Mouse (Mus musculus) Patski (cell line): ENCODE data around the gene Arap1. TPM values are rescaled to one million over a fixed set of nuclear protein-coding genes. Genes with fewer than 3 reads are reported as not detected.
A peak's percentile ranks its signal among the peaks of the same experiment; 100 is the strongest.

ENCODE experiments used
- ATAC-seq: fragments of 100-300 bp; one replicate; pipeline ENCODE4 v1.8.0; 2021
- CTCF ChIA-PET: fragments of 350-600 bp; sonication (Branson Sonifier 250); formaldehyde crosslinking; loops from one replicate; lab custom pipeline; 2022; ENCODE audit warnings: inconsistent platforms; lab: Charles Lee
- POLR2A ChIA-PET: fragments of 350-600 bp; sonication (Branson Sonifier 250); formaldehyde crosslinking; loops from one replicate; lab custom pipeline; 2022; ENCODE audit warnings: antibody characterized with exemption, inconsistent platforms; lab: Charles Lee
- DNase-seq: peaks from one replicate; pipeline ENCODE4 v3.0.0-alpha.2; 2011; ENCODE audit warnings: low read depth, low spot score
- H3K27me3 ChIP-seq: fragments of 371-371 bp; one replicate; pipeline ENCODE4 v1.5.1; 2021
- CTCF ChIP-seq: fragments of 100-300 bp; IDR thresholded peaks from one replicate; pipeline ENCODE4 v1.5.1; 2021
- in situ Hi-C: fragments of 300-500 bp; cut with MboI; formaldehyde crosslinking; loops from 3 replicates; pipeline ENCODE4 v1.11.1; 2018; ENCODE audit warnings: low pct_unique_long_range_greater_than_20kb, mixed read lengths
- polyA plus RNA-seq: library from polyadenylated mRNA; unstranded; gene quantifications from one replicate; pipeline ENCODE4 v1.2.3, GENCODE M21; 2021

Arap1 gene
- polyA plus RNA-seq, 1 experiment from 2014 or later = 31.1 TPM

DNA sequence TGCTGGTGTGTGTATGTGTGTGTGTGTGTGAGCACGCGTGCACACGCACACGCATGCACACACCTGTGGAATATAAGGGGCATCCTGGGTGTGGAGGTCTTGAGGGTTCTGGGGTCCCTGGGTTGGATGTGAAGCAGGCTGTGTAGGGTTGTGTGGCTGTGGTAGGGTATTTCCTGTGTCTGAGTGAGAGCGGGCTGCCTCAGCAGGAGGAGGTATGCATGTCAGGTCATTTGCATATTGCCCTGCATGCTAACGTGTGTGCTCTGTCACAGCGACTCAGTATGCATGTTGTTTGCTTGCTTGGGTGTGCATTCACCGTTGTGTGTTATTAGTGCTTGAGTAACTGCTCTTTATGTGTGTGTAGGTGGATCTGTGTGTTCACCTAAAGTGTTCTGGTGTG is 74.8 kb downstream of the Arap1 start:
- TF ChIP-seq CTCF = no peak
- ChIA-PET POLR2A (no interaction called here), CTCF (no interaction called here)
- ATAC-seq (no peak), DNase-seq (no peak)
- in situ Hi-C loops = no loop called here
- peaks cover 9% of the 10 kb centered on the region for H3K27me3 ChIP-seq

DNA sequence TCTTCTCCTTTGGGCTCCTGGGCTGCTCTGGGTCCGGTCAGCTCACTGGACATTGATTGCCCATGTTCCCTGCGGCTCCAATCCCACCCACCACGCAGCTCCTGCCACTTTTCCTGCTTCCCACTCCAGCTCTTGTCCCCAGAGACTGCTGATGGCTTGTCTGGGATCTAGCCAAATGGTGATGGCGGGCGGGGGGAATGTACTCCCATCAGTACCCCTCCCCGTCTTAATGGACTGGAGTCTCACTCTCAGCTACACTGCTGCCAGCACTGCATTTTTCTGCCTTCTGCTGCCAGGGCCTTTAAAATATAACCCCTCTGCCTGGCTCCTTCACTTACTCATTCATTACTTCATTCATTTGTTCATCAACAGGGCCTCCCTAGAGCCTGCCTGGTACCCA is 76.1 kb downstream of the Arap1 start:
- peaks cover 5% of the 10 kb centered on the region for H3K27me3 ChIP-seq
- no peak for ATAC-seq
- CTCF ChIA-PET = no interaction called here
- DNase-seq = no peak
- in situ Hi-C loops = no loop called here
- TF ChIP-seq CTCF = no peak
- POLR2A ChIA-PET = no interaction called here

DNA sequence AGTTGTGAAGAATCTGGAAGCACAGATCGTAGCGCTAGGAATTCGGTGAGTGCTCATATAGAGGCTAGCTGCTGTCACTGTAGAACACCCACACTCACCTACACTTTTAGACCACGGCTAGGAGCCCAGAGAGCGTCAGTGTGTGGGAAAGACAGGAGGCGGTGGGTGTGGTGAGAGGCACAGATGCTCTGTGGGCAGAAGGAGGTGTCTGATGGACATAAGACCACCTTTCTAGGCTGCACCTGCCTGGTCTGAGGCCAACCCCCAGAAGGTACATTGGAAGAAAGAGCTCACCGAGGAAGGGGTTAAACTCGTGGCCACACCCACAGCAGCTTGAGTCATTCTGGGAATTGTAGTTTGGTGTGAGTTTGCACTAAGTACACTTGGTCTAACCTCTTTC is 78.8 kb downstream of the Arap1 start:
- DNase-seq = no peak
- in situ Hi-C loops = no loop called here
- CTCF ChIA-PET = interaction anchor here (1.0 to 2.0 kb wide), 6 partner anchors 12 to 114 kb away, joined by 3 to 11 read pairs (median 4); no protein-coding TSS in a partner anchor
- peaks cover 3% of the 10 kb centered on the region for H3K27me3 ChIP-seq
- TF ChIP-seq CTCF = no peak
- no peak for ATAC-seq
- POLR2A ChIA-PET = no interaction called here

DNA sequence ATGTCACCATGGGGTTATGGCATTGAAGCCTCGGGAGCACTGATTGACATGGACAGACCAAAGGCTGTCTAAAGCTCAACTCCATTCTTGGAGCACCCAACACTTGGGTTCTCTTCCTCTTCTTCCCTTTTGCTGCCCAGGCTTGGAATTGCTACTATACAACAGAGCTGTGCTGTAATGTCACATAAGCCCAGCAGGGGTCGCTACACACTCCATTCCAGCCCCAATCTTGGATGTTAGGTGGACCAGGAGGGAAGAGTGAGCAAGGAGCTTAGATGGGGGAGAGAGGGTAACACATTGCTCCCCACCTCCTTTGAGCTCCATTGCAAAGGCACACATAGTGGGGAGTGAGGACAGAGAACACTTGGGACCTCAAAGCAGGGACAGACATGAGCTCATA is 79.9 kb downstream of the Arap1 start:
- DNase-seq (no peak), ATAC-seq (no peak)
- ChIA-PET CTCF (interaction anchor here (1.0 to 2.0 kb wide), 6 partner anchors 13 to 113 kb away, joined by 3 to 11 read pairs (median 4); no protein-coding TSS in a partner anchor), POLR2A (no interaction called here)
- peak; percentile 82 for TF ChIP-seq CTCF
- in situ Hi-C loops = no loop called here
- H3K27me3 ChIP-seq = peaks cover 3% of the 10 kb centered on the region

DNA sequence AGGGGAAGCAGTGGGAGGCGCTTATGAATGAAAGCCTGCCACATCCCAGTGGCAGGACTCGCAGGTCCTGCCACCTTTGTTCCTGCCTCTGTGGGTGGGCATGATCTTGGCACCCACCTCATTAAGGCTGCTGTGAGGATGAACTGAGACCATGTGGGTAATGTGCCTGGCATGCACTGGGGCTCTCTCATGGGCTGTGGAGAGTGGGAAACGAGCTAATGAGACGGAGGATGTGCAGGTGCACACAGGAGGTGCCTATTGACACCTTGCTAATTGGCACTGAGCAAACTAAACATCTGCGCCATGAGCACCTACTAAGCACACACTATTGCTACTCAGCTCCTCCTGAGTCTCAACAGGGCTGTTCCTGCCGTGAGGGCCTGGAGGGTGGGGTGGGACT is 87.2 kb downstream of the Arap1 start:
- TF ChIP-seq CTCF = no peak
- CTCF ChIA-PET = interaction anchor here (1.3 kb wide), 1 partner anchor 22 kb away, joined by 4 read pairs; no protein-coding TSS in a partner anchor
- H3K27me3 ChIP-seq = peaks cover 8% of the 10 kb centered on the region
- POLR2A ChIA-PET = interaction anchor here (1.0 kb wide), 1 partner anchor 10 kb away, joined by 3 read pairs; no protein-coding TSS in a partner anchor
- in situ Hi-C loops = no loop called here
- DNase-seq (no peak), ATAC-seq (no peak)

DNA sequence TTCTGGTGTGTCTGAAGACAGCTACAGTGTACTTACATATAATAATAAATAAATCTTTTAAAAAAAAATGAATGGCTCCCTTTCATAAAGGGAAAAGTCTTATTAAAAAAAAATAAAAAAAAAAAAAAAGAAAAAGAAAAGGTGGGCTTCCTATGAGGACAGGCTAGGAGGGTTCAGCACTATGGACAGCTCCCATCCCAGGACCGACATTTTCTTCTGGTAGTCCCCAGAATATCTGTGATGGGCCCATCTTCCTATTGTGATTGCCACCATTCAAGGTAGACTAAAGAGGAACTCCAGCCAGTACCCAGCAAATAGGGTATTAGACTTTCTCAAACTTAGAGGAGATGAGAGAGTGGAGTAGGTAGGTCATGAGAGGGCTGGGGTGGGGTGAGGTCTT is 90.0 kb downstream of the Arap1 start:
- TF ChIP-seq CTCF = no peak
- H3K27me3 ChIP-seq = peaks cover 8% of the 10 kb centered on the region
- POLR2A ChIA-PET = no interaction called here
- in situ Hi-C loops = no loop called here
- CTCF ChIA-PET = no interaction called here
- ATAC-seq = no peak
- DNase-seq = no peak

DNA sequence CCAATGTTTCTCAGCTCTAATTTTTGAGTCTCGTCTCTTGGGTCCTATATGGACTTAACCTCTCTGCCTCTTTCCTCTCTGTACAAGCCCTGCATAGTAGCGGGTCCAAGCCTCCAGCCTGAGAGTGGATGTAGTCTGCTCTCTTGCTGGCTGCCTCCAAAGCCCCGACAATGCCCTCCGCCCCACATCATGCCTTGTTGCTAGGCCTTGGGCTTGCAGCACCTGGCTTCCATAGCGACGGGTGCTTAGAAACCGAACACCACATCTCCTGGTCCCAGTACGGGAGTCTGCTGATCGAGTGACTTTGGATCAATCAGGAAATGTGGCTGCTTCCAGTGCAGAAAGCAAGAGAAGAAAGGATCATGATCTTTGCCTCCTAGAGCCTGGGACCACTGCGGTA is 95.2 kb downstream of the Arap1 start:
- ATAC-seq (no peak), DNase-seq (no peak)
- TF ChIP-seq CTCF = no peak
- no peaks in the 10 kb centered on the region for H3K27me3 ChIP-seq
- in situ Hi-C loops = loop anchor here (5.0 to 10.0 kb wide), 2 partner anchors 59 to 182 kb away; no protein-coding TSS in a partner anchor
- CTCF ChIA-PET = interaction anchor here (1.8 kb wide), 1 partner anchor 11 kb away, joined by 4 read pairs; no protein-coding TSS in a partner anchor
- POLR2A ChIA-PET = no interaction called here

DNA sequence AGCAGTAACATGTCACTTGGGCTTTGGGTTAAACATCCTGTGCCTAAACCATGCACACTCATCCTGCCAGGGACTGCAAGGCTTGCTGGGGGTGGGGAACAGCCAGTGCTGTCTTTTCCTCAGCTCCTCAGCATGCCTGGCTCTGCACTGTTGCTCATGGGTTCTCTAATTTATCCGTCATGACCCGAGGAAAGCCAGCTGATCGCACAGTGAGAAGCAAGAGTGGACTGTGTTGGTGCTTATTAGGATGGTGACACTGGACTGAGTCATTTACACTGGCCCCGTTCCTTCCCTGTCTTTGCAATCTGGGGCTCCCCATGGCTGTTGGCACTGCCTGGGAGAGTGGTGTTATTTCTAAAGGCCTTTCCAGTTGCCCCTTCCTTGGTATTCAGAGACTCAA is 96.3 kb downstream of the Arap1 start:
- in situ Hi-C loops = loop anchor here (5.0 to 10.0 kb wide), 2 partner anchors 58 to 181 kb away; no protein-coding TSS in a partner anchor
- ATAC-seq (peak; percentile 21), DNase-seq (no peak)
- POLR2A ChIA-PET = no interaction called here
- no peak for TF ChIP-seq CTCF
- CTCF ChIA-PET = interaction anchor here (1.8 kb wide), 1 partner anchor 12 kb away, joined by 4 read pairs; no protein-coding TSS in a partner anchor
- H3K27me3 ChIP-seq = no peaks in the 10 kb centered on the region

DNA sequence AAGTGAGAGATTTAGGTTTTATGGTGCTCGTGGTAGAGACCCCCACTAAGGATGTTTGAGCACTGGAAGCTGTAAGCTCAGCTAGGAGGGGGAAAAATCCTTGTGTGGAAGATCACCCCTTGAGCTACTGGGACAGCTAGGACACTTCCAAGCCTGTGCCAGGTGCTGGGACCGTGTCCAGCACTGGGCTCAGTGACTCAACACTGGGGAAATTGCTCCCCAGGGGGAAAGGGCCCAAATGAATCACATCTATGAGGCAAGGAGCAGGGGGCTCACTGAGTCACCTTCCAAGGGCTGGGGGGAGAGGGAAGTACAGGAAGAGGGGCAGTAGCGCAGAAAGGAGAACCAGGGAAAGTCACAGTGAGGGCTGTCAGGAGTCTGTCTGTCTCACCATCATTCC is 102.0 kb downstream of the Arap1 start:
- no peak for DNase-seq
- ATAC-seq = no peak
- H3K27me3 ChIP-seq = peaks cover 5% of the 10 kb centered on the region
- TF ChIP-seq CTCF = no peak
- ChIA-PET CTCF (interaction anchor here (0.8 to 3.1 kb wide), 9 partner anchors 11 to 89 kb away, joined by 3 to 12 read pairs (median 4); no protein-coding TSS in a partner anchor), POLR2A (no interaction called here)
- in situ Hi-C loops = loop anchor here (10.0 kb wide), 1 partner anchor 175 kb away; no protein-coding TSS in a partner anchor

DNA sequence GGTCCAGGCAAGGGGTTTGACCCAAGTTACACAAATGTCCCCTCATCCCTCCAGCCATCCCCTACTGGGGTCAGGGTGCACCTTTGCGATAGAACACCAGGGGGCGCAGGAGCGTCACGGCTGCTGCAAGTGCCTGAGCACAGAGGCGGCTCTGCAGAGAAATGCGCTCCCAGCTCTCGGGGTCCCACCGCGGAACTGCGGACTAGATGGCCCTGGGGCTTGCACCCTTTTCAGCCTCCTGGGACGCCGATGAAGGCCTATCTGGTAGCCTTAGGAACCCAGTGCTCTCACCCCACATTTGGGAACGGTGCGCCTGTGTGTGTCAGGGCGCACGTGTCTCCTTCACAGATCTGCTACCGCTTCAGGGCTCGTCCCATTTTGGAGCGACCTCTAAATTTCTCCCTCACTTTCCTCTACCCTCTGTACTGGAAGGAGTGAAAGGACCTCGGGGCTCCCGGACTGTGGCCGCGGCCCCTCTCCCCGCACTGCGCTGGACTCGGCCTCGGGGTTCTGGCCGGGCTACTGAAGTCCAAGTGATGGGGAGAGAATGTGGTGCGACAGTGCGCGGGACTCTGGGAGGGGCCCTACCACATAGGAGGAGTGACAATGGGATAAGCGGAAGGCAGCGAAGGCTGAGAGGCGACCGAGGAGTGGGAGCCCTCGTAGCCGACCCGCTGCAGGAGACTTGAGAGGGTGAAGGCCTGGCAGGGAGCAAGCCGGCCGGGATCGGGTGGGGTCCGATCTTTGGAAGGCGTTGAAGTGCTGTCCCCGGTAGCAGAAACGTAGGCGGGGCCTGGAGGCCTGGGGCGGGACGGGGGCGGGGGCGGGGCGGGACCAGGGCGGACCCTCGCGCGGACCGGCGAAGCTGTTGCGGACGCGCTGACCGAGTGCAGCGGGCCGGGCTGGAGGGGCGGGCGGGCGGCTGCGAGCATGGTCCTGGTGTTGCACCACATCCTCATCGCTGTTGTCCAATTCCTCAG is 102.8 kb downstream of the Arap1 start:
- peak; percentile 49 for ATAC-seq

More for the DNA sequence above, 102.8 kb downstream of the Arap1 start:
- peaks cover 5% of the 10 kb centered on the region for H3K27me3 ChIP-seq
- TF ChIP-seq CTCF = no peak
- in situ Hi-C loops = no loop called here
- CTCF ChIA-PET = interaction anchor here (0.8 to 3.1 kb wide), 8 partner anchors 12 to 88 kb away, joined by 3 to 12 read pairs (median 4); no protein-coding TSS in a partner anchor
- POLR2A ChIA-PET = no interaction called here
- no peak for DNase-seq
